Mouse (Mus musculus) small intestine, adult 2 months (tissue): ENCODE data around the gene Eif4a3. TPM values are rescaled to one million over a fixed set of nuclear protein-coding genes. Genes with fewer than 3 reads are reported as not detected.
"Not testable (repeated sequence)": the region's sequence is repeated elsewhere in the genome, so short reads cannot be mapped to it uniquely, and the experiment has no call there.

ENCODE experiments used
- H3K27ac ChIP-seq: fragments of 200-500 bp; 2 replicates; pipeline ENCODE4 v1.5.1; 2012; ENCODE audit warnings: low read depth, low read length, control low read depth, inconsistent platforms; ENCODE audit not compliant: insufficient read depth
- H3K27me3 ChIP-seq: fragments of 200-500 bp; 2 replicates; pipeline ENCODE4 v1.6.1; 2012; ENCODE audit warnings: mild to moderate bottlenecking, moderate library complexity, low read length, inconsistent platforms; ENCODE audit not compliant: control insufficient read depth, insufficient read depth
- H3K36me3 ChIP-seq: fragments of 200-500 bp; 2 replicates; pipeline ENCODE4 v1.6.1; 2012; ENCODE audit warnings: mild to moderate bottlenecking, low read length, control low read depth, inconsistent platforms; ENCODE audit not compliant: control insufficient read depth, insufficient read depth
- H3K4me1 ChIP-seq: fragments of 200-500 bp; 2 replicates; pipeline ENCODE4 v1.6.1; 2012; ENCODE audit warnings: low read length, inconsistent platforms, mixed read lengths; ENCODE audit not compliant: control insufficient read depth, insufficient read depth, insufficient read length
- H3K4me3 ChIP-seq: fragments of 200-500 bp; 2 replicates; pipeline ENCODE4 v1.5.1; 2012; ENCODE audit warnings: low read depth, mild to moderate bottlenecking, control low read depth, inconsistent platforms, low read length, moderate library complexity
- CTCF ChIP-seq: fragments of 200-500 bp; IDR thresholded peaks from 2 replicates; pipeline ENCODE4 v1.5.1; 2012; ENCODE audit warnings: low read depth, mild to moderate bottlenecking, control low read depth, inconsistent platforms, low read length, moderate library complexity, mixed read lengths; ENCODE audit not compliant: insufficient replicate concordance, insufficient read length; ENCODE audit errors: extremely low read depth
- POLR2A ChIP-seq: fragments of 200-500 bp; IDR thresholded peaks from 2 replicates; pipeline ENCODE4 v1.6.1; 2012; ENCODE audit warnings: low read depth, mild to moderate bottlenecking, control low read depth, inconsistent platforms, low read length, moderate library complexity
- WGBS: fragments of 180-500 bp; shearing (Covaris S2); methylation state at CpG from one replicate; pipeline ENCODE4 v1.1.7; 2018; 5-methylcytosine and 5-hydroxymethylcytosine counted together
- polyA plus RNA-seq: library from polyadenylated mRNA; depleted of rRNA; stranded (reverse); fragments of >200 nt; gene quantifications from 2 replicates; pipeline ENCODE4 v1.2.3, GENCODE M21; 2012

Eif4a3 gene
- polyA plus RNA-seq, 1 experiment, result 56.5 TPM

- H3K27ac ChIP-seq, result no peak within 1 kb of the TSS
- no peak for TF ChIP-seq POLR2A
- 72% methylated on average over 1 of the region's 1 CpGs for WGBS
Measured at GRCm38 (mm10) chr11:119307658-119307867, 7.7 kb upstream of the Eif4a3 start, which contains the start of gene Card14. Card14 (plus strand) TSS chr11:119307768.

DNA sequence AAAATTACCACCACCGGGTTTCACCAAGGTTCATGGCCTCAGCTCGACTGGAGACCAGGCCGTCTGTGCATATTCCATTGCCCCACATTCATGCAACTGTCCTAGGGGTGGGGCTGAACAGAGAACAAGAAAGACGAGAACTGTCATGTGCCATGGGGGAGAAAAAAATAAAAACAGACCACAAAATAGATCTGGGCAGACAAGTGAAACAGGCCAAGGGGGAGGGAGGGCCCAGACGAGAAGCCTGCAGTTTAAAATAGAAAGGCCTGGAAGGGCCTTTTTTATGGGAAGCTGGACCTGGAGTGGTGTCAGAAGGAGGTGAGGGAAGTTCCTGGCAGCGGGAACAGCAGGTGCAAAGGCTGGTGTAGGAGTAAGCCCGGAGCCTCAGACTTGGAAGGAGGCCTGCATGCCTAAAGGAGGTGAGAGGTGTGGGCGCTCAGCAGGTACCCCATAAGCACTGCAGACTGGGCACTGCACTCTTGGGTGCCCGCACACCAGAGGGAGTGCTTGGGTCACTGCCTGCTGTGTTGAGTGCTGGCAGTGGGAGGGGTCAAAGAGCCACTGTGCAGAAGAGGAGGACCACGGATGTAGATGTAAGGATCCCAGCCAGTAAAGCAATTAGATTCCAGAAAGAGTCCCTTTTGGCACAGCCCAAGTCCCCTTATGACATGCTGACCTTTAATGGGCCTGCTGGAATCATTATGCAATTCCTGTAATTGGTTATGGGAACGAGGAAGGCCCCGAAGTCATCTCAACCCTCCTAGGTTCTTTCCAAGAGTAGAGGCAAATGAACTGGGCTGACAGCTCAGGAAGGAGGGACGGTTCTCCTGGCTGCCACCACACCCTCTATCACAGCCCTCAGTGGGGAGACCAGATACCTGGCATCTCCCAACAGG lies 7.1 kb upstream of the Eif4a3 start:
- TF ChIP-seq POLR2A, result no peak
- no peak for TF ChIP-seq CTCF
- Histone ChIP-seq H3K4me3 (no peak overlapping the region), H3K27ac (no peak overlapping the region), H3K4me1 (no peaks in the 10 kb centered on the region), H3K36me3 (no peaks in the 10 kb centered on the region), H3K27me3 (no peaks in the 10 kb centered on the region)
- 52% methylated on average over 13 of the region's 13 CpGs for WGBS

More at GRCm38 (mm10) chr11:119307658-119307867, 7.7 kb upstream of the Eif4a3 start, which contains the start of gene Card14:
- H3K27me3 ChIP-seq, result no peaks in the 10 kb centered on the region
- H3K4me1 ChIP-seq, result no peaks in the 10 kb centered on the region
- H3K4me3 ChIP-seq, result no peak within 1 kb of the TSS
- H3K36me3 ChIP-seq, result no peaks in the 10 kb centered on the region

GRCm38 (mm10) chr11:119304904-119305712 lies 5.2 kb upstream of the Eif4a3 start:
- Histone ChIP-seq H3K4me1 (no peaks in the 10 kb centered on the region), H3K36me3 (no peaks in the 10 kb centered on the region), H3K4me3 (no peak overlapping the region), H3K27me3 (no peaks in the 10 kb centered on the region), H3K27ac (no peak overlapping the region)
- peak; percentile 65; the same call in 1 of the 2 replicates for TF ChIP-seq CTCF
- no peak for TF ChIP-seq POLR2A
- 50% methylated on average over 16 of the region's 16 CpGs for WGBS

- no peak for TF ChIP-seq POLR2A
- no peak for TF ChIP-seq CTCF
- peaks cover 17% of the 10 kb centered on the region for H3K36me3 ChIP-seq
- WGBS, result 12% methylated on average over 2 of the region's 2 CpGs
- no peak overlapping the region for H3K27ac ChIP-seq
- H3K4me1 ChIP-seq, result 0 out of 2 replicates have a peak, but pooled peaks cover 6% of the 10 kb centered on the region
- H3K4me3 ChIP-seq, result no peak overlapping the region
- no peaks in the 10 kb centered on the region for H3K27me3 ChIP-seq
Measured at GRCm38 (mm10) chr11:119300986-119301385, 1.1 kb upstream of the Eif4a3 start.

- H3K27me3 ChIP-seq, result no peaks in the 10 kb centered on the region
- no peak overlapping the region for H3K27ac ChIP-seq
- H3K4me3 ChIP-seq, result peak overlapping the region; percentile 72
- 0 out of 2 replicates have a peak, but pooled peaks cover 6% of the 10 kb centered on the region for H3K4me1 ChIP-seq
- TF ChIP-seq CTCF, result no peak
- TF ChIP-seq POLR2A, result no peak
- peaks cover 22% of the 10 kb centered on the region for H3K36me3 ChIP-seq
- WGBS, result 2% methylated on average over 31 of the region's 31 CpGs
Measured at GRCm38 (mm10) chr11:119300246-119300935, 502 bp upstream of the Eif4a3 start.

DNA sequence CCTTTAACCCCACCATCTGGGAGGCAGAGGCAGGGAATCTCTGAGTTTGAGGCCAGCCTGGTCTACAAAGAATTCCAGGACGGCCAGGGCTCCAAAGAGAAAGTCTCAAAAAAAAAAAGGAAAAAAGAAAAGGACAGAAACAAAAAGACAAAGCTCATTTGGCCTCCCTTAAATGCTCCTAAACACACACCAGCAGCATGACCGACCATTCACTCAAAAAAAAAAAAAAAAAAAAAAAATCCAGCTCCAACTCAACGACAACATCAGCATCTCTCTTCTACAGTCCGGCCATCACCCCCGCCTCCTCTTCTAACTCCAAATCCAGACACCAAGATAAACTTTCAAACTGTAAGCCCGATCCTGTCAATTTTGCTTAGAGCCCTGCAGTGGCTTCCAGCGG lies 972 bp downstream of the Eif4a3 start:
- no peak for TF ChIP-seq CTCF
- no peak for TF ChIP-seq POLR2A
- H3K4me3 ChIP-seq, result peak overlapping the region; percentile 72
- WGBS, result 5% methylated on average over 7 of the region's 7 CpGs
- H3K36me3 ChIP-seq, result peaks cover 36% of the 10 kb centered on the region
- 0 out of 2 replicates have a peak, but pooled peaks cover 6% of the 10 kb centered on the region for H3K4me1 ChIP-seq
- H3K27ac ChIP-seq, result no peak overlapping the region
- no peaks in the 10 kb centered on the region for H3K27me3 ChIP-seq

DNA sequence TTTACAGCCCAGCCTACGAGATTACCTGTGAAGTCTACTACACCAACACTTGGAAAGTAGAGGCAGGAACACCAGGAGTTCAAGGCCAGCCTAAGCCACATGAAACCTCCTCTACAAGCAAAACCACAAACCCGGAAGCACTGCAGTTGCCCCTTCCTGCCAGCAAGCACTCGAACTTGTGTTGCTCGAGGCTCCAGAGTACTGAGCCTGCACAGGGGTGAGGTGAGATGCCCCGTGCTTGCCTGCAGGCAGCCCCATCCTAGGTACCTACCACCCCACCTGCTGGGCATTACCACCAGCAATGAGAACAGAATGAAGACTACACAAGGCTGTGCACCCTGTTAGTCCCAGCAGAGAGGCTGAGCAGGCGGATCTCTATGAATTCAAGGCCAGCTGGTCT lies 1.9 kb downstream of the Eif4a3 start:
- TF ChIP-seq CTCF (no peak), POLR2A (no peak)
- H3K27ac ChIP-seq, result no peak overlapping the region
- H3K4me1 ChIP-seq, result 0 out of 2 replicates have a peak, but pooled peaks cover 6% of the 10 kb centered on the region
- no peak overlapping the region for H3K4me3 ChIP-seq
- no peaks in the 10 kb centered on the region for H3K27me3 ChIP-seq
- WGBS, result 56% methylated on average over 6 of the region's 6 CpGs
- H3K36me3 ChIP-seq, result peaks cover 45% of the 10 kb centered on the region

GRCm38 (mm10) chr11:119292861-119293260 lies 7.0 kb downstream of the Eif4a3 start:
- peaks cover 88% of the 10 kb centered on the region for H3K36me3 ChIP-seq
- not testable (repeated sequence) for H3K27me3 ChIP-seq, H3K4me1 ChIP-seq, H3K27ac ChIP-seq, H3K4me3 ChIP-seq
- 96% methylated on average over 8 of the region's 8 CpGs for WGBS
